In genomic region chr6:100483084-100483810, GRCm38 (mm10) we compare ENCODE assay signal across 8 mouse cellular contexts.
A peak's percentile ranks its signal among the peaks of the same experiment; 100 is the strongest.
DNase-seq lines count a peak whose midpoint lies in the region; ATAC-seq and TF ChIP-seq lines count a peak whose summit lies in the region.

No protein-coding gene starts in this region.

- 7% methylated on average over 14 of the region's 14 CpGs for WGBS in kidney, adult 2 months
- WGBS in embryonic facial prominence, embryonic 14.5 days, result 2% methylated on average over 14 of the region's 14 CpGs
- WGBS in liver, embryonic 16.5 days (ENCODE audit: insufficient replicate concordance), result 3% methylated on average over 14 of the region's 14 CpGs
- 22% methylated on average over 14 of the region's 14 CpGs for WGBS in forebrain, embryonic 12.5 days

- H3K9ac ChIP-seq in ES-E14 (ENCODE audit: insufficient read depth, low read depth, low read length, poor library complexity, severe bottlenecking), result no peak overlapping the region; the same call in 1 of the 2 replicates
- no peak overlapping the region for H3K9ac ChIP-seq in embryonic facial prominence, embryonic 14.5 days (ENCODE audit: low read depth, low read length)
- no peak overlapping the region for H3K9ac ChIP-seq in liver, embryonic 16.5 days (ENCODE audit: low read depth, low read length)
- no peak overlapping the region for H3K9ac ChIP-seq in forebrain, embryonic 12.5 days

- TF ChIP-seq POLR2A in kidney, adult 2 months (IDR thresholded peaks at IDR 0.05; ENCODE audit: low read depth, low read length), result no peak

- no peaks in the 10 kb centered on the region for H3K36me3 ChIP-seq in kidney, adult 2 months (ENCODE audit: control insufficient read depth, insufficient read depth, low read length)
- no peaks in the 10 kb centered on the region for H3K36me3 ChIP-seq in ES-E14 (ENCODE audit: control insufficient read depth, insufficient read depth, low read length, poor library complexity, severe bottlenecking)
- no peaks in the 10 kb centered on the region for H3K36me3 ChIP-seq in embryonic facial prominence, embryonic 14.5 days (ENCODE audit: control insufficient read depth, insufficient read depth, low read length)
- H3K36me3 ChIP-seq in liver, embryonic 16.5 days (ENCODE audit: control insufficient read depth, insufficient read depth), result no peaks in the 10 kb centered on the region
- no peaks in the 10 kb centered on the region for H3K36me3 ChIP-seq in forebrain, embryonic 12.5 days (replicated peaks)

- TF ChIP-seq CTCF in kidney, adult 2 months (conservative IDR thresholded peaks at IDR 0.05; ENCODE audit: insufficient read depth, insufficient read length, low read depth, low read length), result no peak

- DNase-seq in kidney, adult 2 months, result peak; percentile 9
- no peak for DNase-seq in kidney, adult 18-20 months
- DNase-seq in ES-E14 (ENCODE audit: low read depth, low spot score), result no peak
- peak; percentile 94 for DNase-seq in embryonic facial prominence, embryonic 14.5 days (ENCODE audit: low spot score)
- DNase-seq in cerebellum, adult 9-11 months, result no peak
- DNase-seq in left cerebral cortex, postnatal 4 days, result no peak

- no peaks in the 10 kb centered on the region for H3K4me1 ChIP-seq in kidney, adult 2 months (ENCODE audit: control insufficient read depth, insufficient read depth, low read length)
- H3K4me1 ChIP-seq in ES-E14 (ENCODE audit: control insufficient read depth in 2 of 2, insufficient read depth in 2 of 2, low read length in 2 of 2, poor library complexity in 1 of 2), result peaks cover 7 to 18% of the 10 kb centered on the region in 2 experiments
- H3K4me1 ChIP-seq in embryonic facial prominence, embryonic 14.5 days (ENCODE audit: control insufficient read depth, insufficient read depth, low read length), result peaks cover 27% of the 10 kb centered on the region
- peaks cover 4% of the 10 kb centered on the region; the same call in 1 of the 2 replicates for H3K4me1 ChIP-seq in liver, embryonic 16.5 days (ENCODE audit: control insufficient read depth, low read depth, low read length)
- H3K4me1 ChIP-seq in forebrain, embryonic 12.5 days, result 0 out of 2 replicates have a peak, but pooled peaks cover 6% of the 10 kb centered on the region

- no peak overlapping the region for H3K4me3 ChIP-seq in kidney, adult 2 months (ENCODE audit: insufficient read depth, low read depth, low read length)
- no peak overlapping the region for H3K4me3 ChIP-seq in ES-E14 (ENCODE audit: insufficient read depth in 1 of 2, low read depth in 1 of 2, low read length in 2 of 2, poor library complexity in 1 of 2, severe bottlenecking in 1 of 2)
- no peak overlapping the region for H3K4me3 ChIP-seq in embryonic facial prominence, embryonic 14.5 days (ENCODE audit: low read depth, low read length)
- H3K4me3 ChIP-seq in liver, embryonic 16.5 days (ENCODE audit: low read depth, low read length), result no peak overlapping the region
- H3K4me3 ChIP-seq in forebrain, embryonic 12.5 days (replicated peaks), result no peak overlapping the region

- H3K9me3 ChIP-seq in ES-E14 (ENCODE audit: control insufficient read depth, insufficient read depth, low read depth, low read length), result no peaks in the 10 kb centered on the region
- H3K9me3 ChIP-seq in embryonic facial prominence, embryonic 14.5 days (ENCODE audit: control insufficient read depth, low read length), result peaks cover 14% of the 10 kb centered on the region
- H3K9me3 ChIP-seq in liver, embryonic 16.5 days (replicated peaks; ENCODE audit: control insufficient read depth, low read length), result no peaks in the 10 kb centered on the region
- H3K9me3 ChIP-seq in forebrain, embryonic 12.5 days, result peaks cover 16% of the 10 kb centered on the region

- no peak overlapping the region for H3K27ac ChIP-seq in kidney, adult 2 months (ENCODE audit: insufficient read depth, low read depth, low read length)
- peak overlapping the region; percentile 61; the same call in 1 of the 2 replicates for H3K27ac ChIP-seq in ES-E14 (ENCODE audit: insufficient read depth, low read depth, low read length, poor library complexity, severe bottlenecking)
- H3K27ac ChIP-seq in embryonic facial prominence, embryonic 14.5 days (replicated peaks; ENCODE audit: low read depth, low read length), result peak overlapping the region; percentile 57
- no peak overlapping the region for H3K27ac ChIP-seq in liver, embryonic 16.5 days (ENCODE audit: low read length)
- no peak overlapping the region for H3K27ac ChIP-seq in forebrain, embryonic 12.5 days

- H3K4me2 ChIP-seq in embryonic facial prominence, embryonic 14.5 days (ENCODE audit: low read depth, low read length), result peak overlapping the region; percentile 28
- no peak overlapping the region for H3K4me2 ChIP-seq in liver, embryonic 16.5 days (ENCODE audit: low read depth, low read length)
- H3K4me2 ChIP-seq in forebrain, embryonic 12.5 days, result no peak overlapping the region

- in situ Hi-C loops in ES-E14 (cut with MboI; ENCODE audit: low sequenced_read_pairs in 2 of 2, unreplicated experiment in 2 of 2), result no loop called here

- peak; percentile 89 for ATAC-seq in embryonic facial prominence, embryonic 14.5 days (ENCODE audit: low read depth)
- 0 out of 2 replicates have a peak, but pooled peaks have one; percentile 39 for ATAC-seq in liver, embryonic 16.5 days (ENCODE audit: low read depth)
- ATAC-seq in forebrain, embryonic 12.5 days (ENCODE audit: low FRiP score), result no peak

- intact Hi-C loops in left cerebral cortex, postnatal 4 days (cut with DNase I), result no loop called here

- no peaks in the 10 kb centered on the region for H3K27me3 ChIP-seq in kidney, adult 2 months (replicated peaks; ENCODE audit: control insufficient read depth, insufficient read depth, low read length)
- H3K27me3 ChIP-seq in embryonic facial prominence, embryonic 14.5 days (replicated peaks; ENCODE audit: control insufficient read depth, insufficient read depth, low read length), result no peaks in the 10 kb centered on the region
- H3K27me3 ChIP-seq in liver, embryonic 16.5 days (ENCODE audit: control insufficient read depth, insufficient read depth, low read depth, low read length), result no peaks in the 10 kb centered on the region
- H3K27me3 ChIP-seq in forebrain, embryonic 12.5 days, result peaks cover 7% of the 10 kb centered on the region; the same call in 1 of the 2 replicates

TF ChIP-seq in ES-E14, 5 proteins besides CTCF, POLR2A, EP300 and RAD21:
- TF ChIP-seq HCFC1 (IDR thresholded peaks at IDR 0.05; ENCODE audit: borderline replicate concordance, insufficient read depth, low read length) (no peak), ZNF384 (IDR thresholded peaks at IDR 0.05; ENCODE audit: low read depth, low read length) (peak; percentile 96)

Comparison
In these comparisons a context has a peak if more than half of its experiments do, and no peak if none do; other contexts are left out.
1. DNase-seq: peak in kidney, adult 2 months (single experiment) and embryonic facial prominence, embryonic 14.5 days (single experiment); none in kidney, adult 18-20 months (single experiment), ES-E14 (single experiment), cerebellum, adult 9-11 months (single experiment) and left cerebral cortex, postnatal 4 days (single experiment).
2. H3K27ac ChIP-seq: peak in ES-E14 (single experiment) and embryonic facial prominence, embryonic 14.5 days (single experiment); none in kidney, adult 2 months (single experiment), liver, embryonic 16.5 days (single experiment) and forebrain, embryonic 12.5 days (single experiment).